Mouse (Mus musculus): ENCODE data around the gene Tyw1. TPM values are rescaled to one million over a fixed set of nuclear protein-coding genes. Genes with fewer than 3 reads are reported as not detected.

The Tyw1 gene
- total RNA-seq (2023): 10 to 100 TPM; 26.1 to 30.2 TPM

DNA sequence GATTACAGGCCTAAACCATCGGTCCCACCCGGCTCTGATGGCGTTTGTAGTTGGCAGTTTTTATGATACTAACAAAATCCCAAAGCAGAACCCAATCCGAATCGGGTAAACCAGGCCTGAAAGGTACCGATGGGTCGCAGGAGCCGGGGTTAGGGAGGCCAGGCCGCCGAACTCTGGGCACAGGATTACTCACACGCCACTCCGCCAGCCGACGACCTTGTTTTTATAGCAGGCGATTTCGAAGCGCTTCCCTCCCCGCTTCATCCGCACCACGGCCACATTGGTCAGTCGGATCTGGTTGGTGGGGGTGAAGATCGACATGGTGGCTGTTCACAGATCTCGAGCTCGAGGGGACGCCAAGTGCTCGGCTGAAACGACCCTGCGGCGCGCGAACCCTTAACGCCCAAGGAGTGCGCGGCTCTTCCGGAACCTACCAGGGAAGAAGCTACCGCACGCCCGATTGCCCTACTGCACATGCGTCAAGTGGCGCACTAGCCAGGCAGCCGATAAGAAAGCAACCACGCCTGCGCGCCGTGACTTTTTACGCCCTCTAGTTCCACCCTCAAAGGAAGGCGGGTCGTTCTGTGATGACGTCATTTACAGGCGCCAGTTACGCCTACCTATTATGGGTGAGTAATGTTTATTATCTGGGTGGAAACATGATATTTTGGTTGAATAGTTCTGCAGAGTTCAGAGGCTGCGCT is at the start of gene Tyw1, which contains the start of gene Sbds:
Gene Tyw1 (plus strand): TSS at position 603 of the 704 bp plus-strand sequence.
Gene Sbds (minus strand): TSS at position 514 of the 704 bp plus-strand sequence.

GRCm38 (mm10) chr5:130216781-130217180 is 38.6 kb upstream of the Tyw1 start, which contains the start of gene Tmem248:
Tmem248 (plus strand) TSS chr5:130217081.

DNA sequence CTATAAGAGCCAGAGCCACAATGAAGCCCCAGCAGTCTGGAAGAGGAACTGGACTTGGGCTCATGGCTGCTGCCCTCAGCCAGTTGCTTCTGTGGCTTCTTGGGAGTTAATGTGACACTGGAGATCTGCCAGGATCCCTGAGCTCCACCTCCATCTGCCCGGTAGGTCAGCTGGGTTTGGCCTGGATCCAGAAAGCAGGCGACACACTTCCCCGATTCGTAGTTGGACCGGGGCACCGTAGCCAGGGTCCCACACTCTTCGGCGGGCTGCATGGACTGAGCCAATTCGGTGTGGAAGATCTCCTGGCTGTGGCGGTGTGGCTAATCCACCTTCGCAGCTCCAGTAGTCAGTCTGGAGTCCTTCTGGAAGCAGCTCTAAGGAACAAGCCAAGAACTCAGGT is 113.8 kb downstream of the Tyw1 start, which contains the start of gene Caln1:
Gene Caln1 (plus strand): TSS at position 219 of the 400 bp plus-strand sequence.

GRCm38 (mm10) chr5:130384222-130384912 is 128.9 kb downstream of the Tyw1 start, which contains the start of gene A330070K13Rik:
A330070K13Rik (minus strand) TSS chr5:130384631.

Other genes with a start within 250 kb of the Tyw1 start
- gene Asl, start 226.4 kb upstream of the Tyw1 start, total RNA-seq (2023): 10 to 100 TPM; 22.5 to 32.0 TPM
- 10 to 100 TPM; 25.8 to 28.9 TPM for gene Crcp, start 226.3 kb upstream of the Tyw1 start, total RNA-seq (2023)
- gene Tpst1, start 182.3 kb upstream of the Tyw1 start, total RNA-seq (2023): 1 to 10 TPM; 3.7 TPM
- gene Kctd7, start 110.8 kb upstream of the Tyw1 start, total RNA-seq (2023): 1 to 10 TPM; 2.4 to 3.9 TPM
- 10 to 100 TPM; 32.7 to 33.5 TPM for gene Rabgef1, start 83.8 kb upstream of the Tyw1 start, total RNA-seq (2023)
- gene Tmem248, start 38.5 kb upstream of the Tyw1 start, total RNA-seq (2023): 10 to 100 TPM; 48.2 to 80.5 TPM
- gene Sbds, start 89 bp upstream of the Tyw1 start, total RNA-seq (2023): 10 to 100 TPM; 93.5 to 95.2 TPM
- not detected for gene Caln1, start 113.8 kb downstream of the Tyw1 start, total RNA-seq (2023)
- gene A330070K13Rik, start 129.0 kb downstream of the Tyw1 start, total RNA-seq (2023): not detected

All from T-cell, adult 66 days (primary cell).